Mouse (Mus musculus) heart, embryonic 10.5 days (tissue): ENCODE results near the gene Mcur1. TPM values are rescaled to one million over a fixed set of nuclear protein-coding genes. Genes with fewer than 3 reads are reported as not detected.
A peak's percentile ranks its signal among the peaks of the same experiment; 100 is the strongest.

Experiments used
- DNase-seq: peaks from one replicate; pipeline ENCODE4 v3.0.0-alpha.2; 2017; ENCODE audit warnings: low spot score
- H3K27ac ChIP-seq: fragments of 300-500 bp; sonication (generic); 2 replicates; pipeline ENCODE4 v1.5.1; 2016; ENCODE audit warnings: mild to moderate bottlenecking
- H3K27me3 ChIP-seq: fragments of 300-500 bp; sonication (generic); 2 replicates; pipeline ENCODE4 v1.6.1; 2016; ENCODE audit warnings: mild to moderate bottlenecking; ENCODE audit not compliant: poor library complexity, insufficient read depth, severe bottlenecking
- H3K36me3 ChIP-seq: fragments of 300-500 bp; sonication (generic); 2 replicates; pipeline ENCODE4 v1.6.1; 2016; ENCODE audit warnings: mild to moderate bottlenecking, moderate library complexity
- H3K4me1 ChIP-seq: fragments of 300-500 bp; sonication (generic); 2 replicates; pipeline ENCODE4 v1.6.1; 2016; ENCODE audit warnings: mild to moderate bottlenecking
- H3K4me3 ChIP-seq: fragments of 300-500 bp; sonication (generic); 2 replicates; pipeline ENCODE4 v1.5.1; 2016; ENCODE audit warnings: mild to moderate bottlenecking, moderate library complexity
- H3K9me3 ChIP-seq: fragments of 300-500 bp; sonication (generic); 2 replicates; pipeline ENCODE4 v1.6.1; 2016; ENCODE audit warnings: mild to moderate bottlenecking, moderate library complexity
- WGBS: fragments of 180-500 bp; shearing (Covaris S2); methylation state at CpG from one replicate; pipeline ENCODE4 v1.1.7; 2016; 5-methylcytosine and 5-hydroxymethylcytosine counted together
- polyA plus RNA-seq: library from polyadenylated mRNA; unstranded; fragments of >200 nt; fragmentation: Nextera tagmentation; extraction: Ambion mirVana; gene quantifications from 2 replicates; pipeline ENCODE4 v1.2.1, GENCODE M21; 2016

Gene Mcur1
- 13.6 and 15.2 TPM in 2 replicates for polyA plus RNA-seq

- Histone ChIP-seq H3K27me3 (no peaks in the 10 kb centered on the region), H3K36me3 (peaks cover 4% of the 10 kb centered on the region; the same call in 1 of the 2 replicates), H3K27ac (peak within 1 kb of the TSS; percentile 99), H3K9me3 (no peaks in the 10 kb centered on the region), H3K4me1 (peaks cover 16% of the 10 kb centered on the region), H3K4me3 (peak within 1 kb of the TSS; percentile 86)
- WGBS: under 1% methylated on average over 100 of the region's 100 CpGs
- DNase-seq: peak; percentile 97
Observed at GRCm38 (mm10) chr13:43559711-43560457, at the start of gene Mcur1. Mcur1 (minus strand) TSS chr13:43560191.

GRCm38 (mm10) chr13:43608854-43609253 lies 48.9 kb upstream of the Mcur1 start:
- H3K9me3 ChIP-seq: no peaks in the 10 kb centered on the region
- 0 out of 2 replicates have a peak, but pooled peaks cover 4% of the 10 kb centered on the region for H3K27me3 ChIP-seq
- no peaks in the 10 kb centered on the region for H3K36me3 ChIP-seq
- no peak overlapping the region for H3K4me3 ChIP-seq
- no peaks in the 10 kb centered on the region for H3K4me1 ChIP-seq
- WGBS: 82% methylated on average over 6 of the region's 6 CpGs
- no peak for DNase-seq
- H3K27ac ChIP-seq: no peak overlapping the region

DNA sequence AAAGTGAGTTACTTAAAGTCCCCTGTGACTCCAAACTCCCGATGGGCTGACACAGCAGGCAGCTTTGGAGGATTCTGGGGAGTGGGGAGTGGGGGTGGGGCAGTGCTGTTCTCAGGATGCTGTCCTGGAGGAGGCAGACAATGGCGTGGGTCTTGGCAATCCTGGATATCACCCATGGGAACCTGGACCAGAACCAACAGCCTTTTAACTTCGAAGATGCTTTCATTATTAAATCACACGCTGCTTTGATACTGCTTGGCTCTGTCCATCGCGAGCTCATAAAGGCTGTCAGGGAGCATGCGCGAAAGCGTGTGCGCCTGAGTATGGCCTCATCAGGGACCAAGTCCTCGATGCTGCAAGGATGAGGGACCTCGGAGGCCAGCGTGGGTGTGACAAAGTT lies 43.1 kb upstream of the Mcur1 start:
- WGBS: 72% methylated on average over 13 of the region's 13 CpGs
- Histone ChIP-seq H3K36me3 (no peaks in the 10 kb centered on the region), H3K27ac (no peak overlapping the region), H3K4me1 (0 out of 2 replicates have a peak, but pooled peaks cover 4% of the 10 kb centered on the region), H3K4me3 (no peak overlapping the region), H3K9me3 (no peaks in the 10 kb centered on the region), H3K27me3 (peaks cover 3% of the 10 kb centered on the region)
- peak; percentile 63 for DNase-seq

- Histone ChIP-seq H3K4me1 (0 out of 2 replicates have a peak, but pooled peaks cover 4% of the 10 kb centered on the region), H3K9me3 (no peaks in the 10 kb centered on the region), H3K36me3 (no peaks in the 10 kb centered on the region), H3K27ac (no peak overlapping the region), H3K27me3 (peaks cover 3% of the 10 kb centered on the region), H3K4me3 (no peak overlapping the region)
- 84% methylated on average over 2 of the region's 2 CpGs for WGBS
- DNase-seq: peak; percentile 25
Observed at GRCm38 (mm10) chr13:43602440-43602839, 42.4 kb upstream of the Mcur1 start.

- 91% methylated on average over 6 of the region's 6 CpGs for WGBS
- Histone ChIP-seq H3K9me3 (no peaks in the 10 kb centered on the region), H3K4me1 (0 out of 2 replicates have a peak, but pooled peaks cover 4% of the 10 kb centered on the region)
Observed at GRCm38 (mm10) chr13:43600967-43601366, 41.0 kb upstream of the Mcur1 start.

GRCm38 (mm10) chr13:43595896-43596295 lies 35.9 kb upstream of the Mcur1 start:
- no peak overlapping the region for H3K27ac ChIP-seq
- H3K4me3 ChIP-seq: no peak overlapping the region
- no peaks in the 10 kb centered on the region for H3K9me3 ChIP-seq
- 61% methylated on average over 4 of the region's 4 CpGs for WGBS
- no peaks in the 10 kb centered on the region for H3K36me3 ChIP-seq
- peaks cover 3% of the 10 kb centered on the region for H3K27me3 ChIP-seq
- peak; percentile 75 for DNase-seq
- H3K4me1 ChIP-seq: no peaks in the 10 kb centered on the region

More at GRCm38 (mm10) chr13:43600967-43601366, 41.0 kb upstream of the Mcur1 start:
- peaks cover 3% of the 10 kb centered on the region for H3K27me3 ChIP-seq
- DNase-seq: no peak
- H3K36me3 ChIP-seq: no peaks in the 10 kb centered on the region
- H3K27ac ChIP-seq: no peak overlapping the region
- no peak overlapping the region for H3K4me3 ChIP-seq

- no peaks in the 10 kb centered on the region; the same call in 1 of the 2 replicates for H3K27me3 ChIP-seq
- no peaks in the 10 kb centered on the region for H3K36me3 ChIP-seq
- no peaks in the 10 kb centered on the region for H3K4me1 ChIP-seq
- 35% methylated on average over 8 of the region's 8 CpGs for WGBS
- H3K9me3 ChIP-seq: no peaks in the 10 kb centered on the region
- peak; percentile 63 for DNase-seq
- no peak overlapping the region for H3K4me3 ChIP-seq
- H3K27ac ChIP-seq: no peak overlapping the region
Observed at GRCm38 (mm10) chr13:43592681-43593068, 32.7 kb upstream of the Mcur1 start.

DNA sequence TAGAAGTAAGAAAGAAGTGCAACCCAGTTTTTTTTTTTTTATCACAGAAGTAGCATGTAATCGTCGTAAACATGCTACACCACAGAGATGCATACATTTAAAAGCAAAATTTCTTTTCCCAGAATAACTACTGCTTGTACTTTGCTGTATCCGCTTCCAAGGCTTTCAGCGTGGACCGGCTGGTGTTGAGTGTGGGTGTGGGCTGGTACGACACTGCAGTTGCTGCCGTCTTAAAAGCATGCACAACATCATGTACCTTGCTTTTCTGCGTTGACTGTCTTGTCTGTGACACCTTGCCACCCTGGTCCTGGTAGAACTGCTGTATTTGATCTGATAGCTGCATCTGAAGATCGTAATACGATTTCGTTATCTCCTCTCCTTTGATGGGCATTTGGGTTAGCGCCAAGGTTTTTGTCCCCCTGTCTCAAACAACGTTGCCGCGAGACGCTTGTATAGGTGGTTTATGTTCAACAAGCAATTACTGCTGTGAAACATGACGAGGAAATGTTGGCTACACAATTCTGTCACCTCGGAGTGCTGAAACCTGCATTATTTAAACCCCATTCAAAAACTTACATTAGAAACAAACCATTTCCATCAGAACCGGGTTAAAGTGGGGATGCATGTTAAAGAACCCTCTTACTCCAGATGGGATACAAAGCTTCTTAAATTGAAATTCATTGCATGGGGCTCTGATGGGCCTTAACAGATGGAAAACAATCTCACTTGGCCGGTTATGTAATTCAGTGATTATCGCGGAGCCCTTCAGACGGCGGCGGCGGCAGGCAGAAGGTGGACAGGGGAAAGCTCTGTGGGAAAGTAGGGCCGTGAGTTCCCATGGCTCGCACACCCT lies 32.1 kb upstream of the Mcur1 start:
- Histone ChIP-seq H3K4me1 (no peaks in the 10 kb centered on the region), H3K27me3 (no peaks in the 10 kb centered on the region; the same call in 1 of the 2 replicates), H3K27ac (no peak overlapping the region), H3K9me3 (no peaks in the 10 kb centered on the region), H3K4me3 (no peak overlapping the region), H3K36me3 (no peaks in the 10 kb centered on the region)
- DNase-seq: peak; percentile 42
- WGBS: 63% methylated on average over 28 of the region's 28 CpGs

DNA sequence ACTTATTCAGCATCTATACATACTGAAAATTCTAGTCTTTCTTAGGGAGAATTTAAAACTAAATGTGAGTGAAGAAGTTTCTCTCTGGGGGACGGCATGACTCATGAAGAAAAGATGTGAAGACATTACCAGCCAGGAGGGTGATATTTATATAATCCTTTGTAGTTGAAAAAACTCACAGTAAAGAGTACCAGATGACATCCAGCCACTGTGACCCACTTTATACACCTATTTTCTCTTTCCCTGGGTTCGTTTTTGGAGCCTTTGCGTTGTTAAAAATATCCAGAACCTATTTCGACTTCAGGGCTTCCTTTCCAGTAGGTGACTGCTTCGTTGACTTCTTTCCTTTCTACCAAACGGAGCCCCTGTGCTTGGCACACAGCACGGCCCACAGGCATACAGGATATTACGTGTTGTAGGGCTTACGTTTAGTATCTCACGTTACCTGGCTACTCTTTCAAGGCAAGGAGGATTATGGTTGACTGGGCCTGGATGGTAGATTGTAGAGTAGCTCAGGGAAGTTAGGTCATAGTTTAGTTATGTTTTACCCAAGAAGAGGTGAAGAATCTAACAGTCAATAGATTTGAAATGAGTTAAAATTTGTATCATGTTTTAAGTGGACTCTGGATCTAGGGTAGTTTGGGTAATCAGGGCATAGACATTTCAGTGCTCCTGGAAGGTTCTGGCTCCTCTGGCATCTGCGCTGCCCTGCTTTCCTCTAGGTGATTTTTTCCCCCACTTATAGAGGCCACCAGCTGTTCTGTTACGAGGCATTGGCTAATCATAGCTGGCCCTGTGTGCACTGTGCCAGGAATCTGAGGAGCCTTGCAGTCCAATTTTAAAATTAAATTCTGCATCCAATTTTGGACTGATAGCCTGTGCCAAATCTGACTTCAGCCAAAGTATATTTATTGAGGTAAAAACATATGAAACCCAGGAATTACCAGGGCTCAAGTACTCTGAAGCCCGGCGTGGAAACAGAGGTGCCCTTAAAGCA lies 28.2 kb upstream of the Mcur1 start:
- 0 out of 2 replicates have a peak, but pooled peaks cover 1% of the 10 kb centered on the region for H3K4me1 ChIP-seq
- no peak overlapping the region for H3K4me3 ChIP-seq
- DNase-seq: peak; percentile 24
- no peaks in the 10 kb centered on the region; the same call in 1 of the 2 replicates for H3K27me3 ChIP-seq
- 79% methylated on average over 14 of the region's 14 CpGs for WGBS
- H3K27ac ChIP-seq: no peak overlapping the region
- H3K36me3 ChIP-seq: no peaks in the 10 kb centered on the region
- H3K9me3 ChIP-seq: no peaks in the 10 kb centered on the region

GRCm38 (mm10) chr13:43586966-43587365 lies 27.0 kb upstream of the Mcur1 start:
- WGBS: 74% methylated on average over 3 of the region's 3 CpGs
- Histone ChIP-seq H3K4me1 (0 out of 2 replicates have a peak, but pooled peaks cover 5% of the 10 kb centered on the region), H3K27ac (no peak overlapping the region), H3K27me3 (no peaks in the 10 kb centered on the region; the same call in 1 of the 2 replicates), H3K9me3 (no peaks in the 10 kb centered on the region), H3K4me3 (no peak overlapping the region), H3K36me3 (no peaks in the 10 kb centered on the region)
- peak; percentile 59 for DNase-seq

DNA sequence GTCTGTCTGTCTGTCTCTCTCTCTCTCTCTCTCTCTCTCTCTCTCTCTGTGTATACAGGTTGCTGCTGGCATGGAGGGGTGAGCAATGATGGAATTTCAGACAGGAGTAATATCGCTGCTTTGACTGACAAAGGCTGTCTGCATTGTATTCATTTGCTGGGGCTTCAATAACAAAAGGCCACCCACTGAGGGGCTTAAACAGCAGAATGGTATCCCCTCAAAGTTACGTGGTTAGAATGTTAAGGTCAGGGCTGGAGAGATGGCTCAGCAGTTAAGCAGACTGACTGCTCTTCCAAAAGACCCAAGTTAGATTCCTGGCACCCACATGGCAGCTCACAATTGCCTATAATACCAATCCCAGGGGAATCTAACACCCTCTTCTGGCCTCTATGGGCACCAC lies 25.3 kb upstream of the Mcur1 start:
- no peak for DNase-seq
- Histone ChIP-seq H3K27me3 (no peaks in the 10 kb centered on the region), H3K4me3 (no peak overlapping the region), H3K27ac (no peak overlapping the region), H3K9me3 (no peaks in the 10 kb centered on the region), H3K36me3 (no peaks in the 10 kb centered on the region), H3K4me1 (0 out of 2 replicates have a peak, but pooled peaks cover 5% of the 10 kb centered on the region)
- 67% methylated on average over 2 of the region's 2 CpGs for WGBS

GRCm38 (mm10) chr13:43583504-43583903 lies 23.5 kb upstream of the Mcur1 start:
- no peaks in the 10 kb centered on the region for H3K36me3 ChIP-seq
- WGBS: 66% methylated on average over 8 of the region's 8 CpGs
- no peaks in the 10 kb centered on the region for H3K27me3 ChIP-seq
- H3K4me1 ChIP-seq: 0 out of 2 replicates have a peak, but pooled peaks cover 5% of the 10 kb centered on the region
- no peak overlapping the region for H3K27ac ChIP-seq
- no peak for DNase-seq
- H3K4me3 ChIP-seq: no peak overlapping the region
- H3K9me3 ChIP-seq: no peaks in the 10 kb centered on the region
